Mouse (Mus musculus) lung, embryonic 16.5 days (tissue): Measurements from ENCODE around the gene Hyal6. TPM values are rescaled to one million over a fixed set of nuclear protein-coding genes. Genes with fewer than 3 reads are reported as not detected.

Experiments
- ATAC-seq: fragments of 200-750 bp; cut with Nextera tagmentation; 2 replicates; pipeline ENCODE4 v1.8.0; 2017; ENCODE audit warnings: low read depth, mild to moderate bottlenecking, moderate library complexity
- H3K27ac ChIP-seq: fragments of 300-500 bp; sonication (generic); 2 replicates; pipeline ENCODE4 v1.5.1; 2014; ENCODE audit warnings: mild to moderate bottlenecking, control low read depth, low read length
- H3K27me3 ChIP-seq: fragments of 300-500 bp; sonication (generic); 2 replicates; pipeline ENCODE4 v1.6.1; 2014; ENCODE audit warnings: low read depth, low read length, mixed read lengths; ENCODE audit not compliant: control insufficient read depth, insufficient read depth
- H3K36me3 ChIP-seq: fragments of 300-500 bp; sonication (generic); 2 replicates; pipeline ENCODE4 v1.6.1; 2014; ENCODE audit warnings: low read length; ENCODE audit not compliant: control insufficient read depth, insufficient read depth
- H3K4me1 ChIP-seq: fragments of 300-500 bp; sonication (generic); replicated peaks from 2 replicates; pipeline ENCODE4 v1.6.1; 2014; ENCODE audit warnings: low read length, mixed read lengths; ENCODE audit not compliant: control insufficient read depth, insufficient read depth
- H3K4me2 ChIP-seq: fragments of 300-500 bp; sonication (generic); 2 replicates; pipeline ENCODE4 v1.6.1; 2014; ENCODE audit warnings: low read depth, low read length, control low read depth
- H3K4me3 ChIP-seq: fragments of 300-500 bp; sonication (generic); 2 replicates; pipeline ENCODE4 v1.5.1; 2014; ENCODE audit warnings: mild to moderate bottlenecking, low read length, control low read depth
- H3K9ac ChIP-seq: fragments of 300-500 bp; sonication (generic); 2 replicates; pipeline ENCODE4 v1.6.1; 2014; ENCODE audit warnings: low read length, control low read depth
- H3K9me3 ChIP-seq: fragments of 300-500 bp; sonication (generic); 2 replicates; pipeline ENCODE4 v1.6.1; 2016; ENCODE audit warnings: low read length; ENCODE audit not compliant: control insufficient read depth
- WGBS: fragments of 180-500 bp; shearing (Covaris S2); extraction: QIAGEN DNeasy Blood & Tissue Kit; methylation state at CpG from one replicate; pipeline ENCODE4 v1.1.7; 2014; 5-methylcytosine and 5-hydroxymethylcytosine counted together
- polyA plus RNA-seq: library from polyadenylated mRNA; unstranded; fragments of >200 nt; fragmentation: Nextera tagmentation; extraction: Ambion mirVana; gene quantifications from 2 replicates; pipeline ENCODE4 v1.2.1, GENCODE M21; 2015

Gene Hyal6
- polyA plus RNA-seq, 1 experiment from 2014 or later, result not detected

GRCm38 (mm10) chr6:24734565-24734964, 1.5 kb downstream of the Hyal6 start:
- no peaks in the 10 kb centered on the region for H3K27me3 ChIP-seq
- no peak overlapping the region for H3K4me2 ChIP-seq
- no peak overlapping the region for H3K9ac ChIP-seq
- H3K36me3 ChIP-seq, result no peaks in the 10 kb centered on the region
- H3K27ac ChIP-seq, result no peak overlapping the region
- ATAC-seq, result no peak
- no peaks in the 10 kb centered on the region for H3K4me1 ChIP-seq
- H3K9me3 ChIP-seq, result no peaks in the 10 kb centered on the region
- WGBS, result 78% methylated on average over 6 of the region's 6 CpGs
- no peak overlapping the region for H3K4me3 ChIP-seq

GRCm38 (mm10) chr6:24748029-24748428, 15.0 kb downstream of the Hyal6 start, which contains the start of gene Hyal4:
Gene Hyal4, plus strand, starts transcription at chr6:24748329.
- ATAC-seq, result no peak
- 78% methylated on average over 4 of the region's 4 CpGs for WGBS
- Histone ChIP-seq H3K4me3 (no peak within 1 kb of the TSS), H3K9ac (no peak within 1 kb of the TSS), H3K9me3 (no peaks in the 10 kb centered on the region), H3K27ac (no peak within 1 kb of the TSS), H3K4me1 (no peaks in the 10 kb centered on the region), H3K27me3 (no peaks in the 10 kb centered on the region), H3K36me3 (no peaks in the 10 kb centered on the region), H3K4me2 (no peak within 1 kb of the TSS)

- Histone ChIP-seq H3K4me2 (no peak overlapping the region), H3K9ac (no peak overlapping the region), H3K27me3 (no peaks in the 10 kb centered on the region), H3K27ac (no peak overlapping the region), H3K4me1 (no peaks in the 10 kb centered on the region), H3K9me3 (no peaks in the 10 kb centered on the region), H3K36me3 (no peaks in the 10 kb centered on the region), H3K4me3 (no peak overlapping the region)
- WGBS, result 85% methylated on average over 3 of the region's 3 CpGs
- no peak for ATAC-seq
These were observed 26.2 kb downstream of the Hyal6 start for GRCm38 (mm10) chr6:24759281-24759680.

GRCm38 (mm10) chr6:24766261-24766660, 33.2 kb downstream of the Hyal6 start:
- Histone ChIP-seq H3K4me1 (no peaks in the 10 kb centered on the region), H3K9me3 (no peaks in the 10 kb centered on the region), H3K36me3 (no peaks in the 10 kb centered on the region), H3K9ac (no peak overlapping the region), H3K4me2 (no peak overlapping the region), H3K4me3 (no peak overlapping the region), H3K27me3 (no peaks in the 10 kb centered on the region), H3K27ac (no peak overlapping the region)
- no peak for ATAC-seq
- 65% methylated on average over 2 of the region's 2 CpGs for WGBS

- WGBS, result 46% methylated on average over 2 of the region's 2 CpGs
- Histone ChIP-seq H3K9me3 (no peaks in the 10 kb centered on the region), H3K4me3 (no peak overlapping the region), H3K4me2 (no peak overlapping the region), H3K9ac (no peak overlapping the region), H3K27me3 (no peaks in the 10 kb centered on the region), H3K4me1 (no peaks in the 10 kb centered on the region), H3K27ac (no peak overlapping the region), H3K36me3 (no peaks in the 10 kb centered on the region)
- no peak for ATAC-seq
These were observed 46.1 kb downstream of the Hyal6 start for GRCm38 (mm10) chr6:24779182-24779581.

GRCm38 (mm10) chr6:24790888-24791287, 57.8 kb downstream of the Hyal6 start, which contains the start of gene Spam1:
Gene Spam1, plus strand, starts transcription at chr6:24791188.
- ATAC-seq, result no peak
- no peaks in the 10 kb centered on the region for H3K27me3 ChIP-seq
- no peak within 1 kb of the TSS for H3K9ac ChIP-seq
- H3K4me2 ChIP-seq, result no peak within 1 kb of the TSS
- no peaks in the 10 kb centered on the region for H3K36me3 ChIP-seq
- no peak within 1 kb of the TSS for H3K4me3 ChIP-seq
- H3K4me1 ChIP-seq, result no peaks in the 10 kb centered on the region
- H3K27ac ChIP-seq, result no peak within 1 kb of the TSS
- no peaks in the 10 kb centered on the region for H3K9me3 ChIP-seq

Other genes with a start within 250 kb of the Hyal6 start
- 1.5 and 2.1 TPM in 2 replicates for gene Iqub, start 218.2 kb upstream of the Hyal6 start, polyA plus RNA-seq
- 318 and 319 TPM in 2 replicates for gene Ndufa5, start 205.2 kb upstream of the Hyal6 start, polyA plus RNA-seq
- gene Asb15, start 205.1 kb upstream of the Hyal6 start, polyA plus RNA-seq, result 0.11 and 0.23 TPM in 2 replicates
- 1.3 and 1.7 TPM in 2 replicates for gene Lmod2, start 135.5 kb upstream of the Hyal6 start, polyA plus RNA-seq
- gene Wasl, start 68.2 kb upstream of the Hyal6 start, polyA plus RNA-seq, result 53.6 and 67.9 TPM in 2 replicates
- gene Hyal4, start 15.1 kb downstream of the Hyal6 start, polyA plus RNA-seq, result not detected in 2 replicates
- not detected in 2 replicates for gene Spam1, start 57.9 kb downstream of the Hyal6 start, polyA plus RNA-seq
- not detected in 2 replicates for gene Hyal5, start 124.8 kb downstream of the Hyal6 start, polyA plus RNA-seq
- gene Tmem229a, start 223.1 kb downstream of the Hyal6 start, polyA plus RNA-seq, result 0.06 TPM in 2 replicates